Mouse (Mus musculus): ENCODE measurements around the gene Mlec. TPM values are rescaled to one million over a fixed set of nuclear protein-coding genes. Genes with fewer than 3 reads are reported as not detected.

The Mlec gene
- total and polyA plus RNA-seq, 3 experiments, result 156 to 167 TPM; not detected in 1

DNA sequence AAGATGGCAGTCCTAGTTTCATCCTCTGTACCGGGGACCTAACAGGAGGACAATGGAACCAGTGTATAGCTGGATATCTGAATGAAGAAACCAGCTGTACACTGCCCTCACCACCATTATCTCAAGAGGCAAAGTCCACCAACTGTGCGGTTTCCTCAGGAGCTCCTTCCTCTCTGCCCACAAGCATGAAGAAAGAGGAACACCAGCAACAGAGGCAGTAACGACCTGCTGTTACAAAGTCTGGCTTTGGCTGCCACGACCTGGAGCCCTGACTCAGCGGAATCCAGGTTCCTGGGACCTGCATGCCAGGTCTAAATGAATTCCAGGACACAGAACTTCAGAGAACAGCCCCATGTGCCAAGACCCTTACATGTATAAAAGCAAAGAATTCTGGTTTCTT lies 2.1 kb downstream of the Mlec start (continued):
- no peak for TF ChIP-seq POLR2AphosphoS2 (IDR thresholded peaks at IDR 0.05; ENCODE audit: low read length)
- TF ChIP-seq POLR2AphosphoS5 (IDR thresholded peaks at IDR 0.05; ENCODE audit: borderline replicate concordance, low read depth, low read length), result no peak
- no peak for TF ChIP-seq NELFE (IDR thresholded peaks at IDR 0.05; ENCODE audit: low read depth, low read length)
- peak in 1 of 2 experiments; percentile 64; a peak in 2 of 4 replicates for TF ChIP-seq POLR2A (IDR thresholded peaks at IDR 0.05; ENCODE audit: control insufficient read depth in 1 of 2, insufficient read depth in 1 of 2, low read depth in 1 of 2, low read length in 2 of 2, poor library complexity in 1 of 2)
- peak; percentile 64; the same call in 1 of the 2 replicates for TF ChIP-seq MXI1 (IDR thresholded peaks at IDR 0.05; ENCODE audit: low read depth, low read length)
- no peak for TF ChIP-seq SMC3 (IDR thresholded peaks at IDR 0.05; ENCODE audit: low read depth, low read length)
- TF ChIP-seq MAX (IDR thresholded peaks at IDR 0.05; ENCODE audit: low read length), result peak; percentile 57; the same call in 1 of the 2 replicates
- TF ChIP-seq KAT2A (conservative IDR thresholded peaks at IDR 0.05; ENCODE audit: low read depth, low read length), result no peak
- peak; percentile 85 to 88 for TF ChIP-seq EP300 (IDR thresholded peaks at IDR 0.05; ENCODE audit: low read depth in 1 of 2, low read length in 2 of 2)

- H3K79me2 ChIP-seq (ENCODE audit: control insufficient read depth, insufficient read depth, low read length, poor library complexity), result peaks cover 67% of the 10 kb centered on the region
- H3K9ac ChIP-seq (ENCODE audit: control insufficient read depth, low read depth, low read length, poor library complexity, severe bottlenecking), result peak overlapping the region; percentile 65
- TF ChIP-seq POLR2AphosphoS2 (IDR thresholded peaks at IDR 0.05; ENCODE audit: low read length), result no peak
- no peak for TF ChIP-seq JUND (IDR thresholded peaks at IDR 0.05; ENCODE audit: low read depth, low read length)
- peak; percentile 64; the same call in 1 of the 2 replicates for TF ChIP-seq MYC (IDR thresholded peaks at IDR 0.05; ENCODE audit: low read depth, low read length)
- TF ChIP-seq MAX (IDR thresholded peaks at IDR 0.05; ENCODE audit: low read length), result peak; percentile 49
- no peak for TF ChIP-seq NRF1 (IDR thresholded peaks at IDR 0.05; ENCODE audit: insufficient read depth, low read depth, low read length, poor library complexity, severe bottlenecking)
- TF ChIP-seq KAT2A (conservative IDR thresholded peaks at IDR 0.05; ENCODE audit: low read depth, low read length), result no peak
- no peak for TF ChIP-seq TCF12 (IDR thresholded peaks at IDR 0.05; ENCODE audit: low read depth, low read length)
- TF ChIP-seq ETS1 (IDR thresholded peaks at IDR 0.05; ENCODE audit: low read depth, low read length), result no peak
- TF ChIP-seq ZKSCAN1 (IDR thresholded peaks at IDR 0.05; ENCODE audit: low read depth, low read length), result no peak
- TF ChIP-seq BHLHE40 (IDR thresholded peaks at IDR 0.05; ENCODE audit: borderline replicate concordance, low read depth, low read length), result no peak
- TF ChIP-seq MXI1 (IDR thresholded peaks at IDR 0.05; ENCODE audit: low read depth, low read length), result 0 out of 2 replicates have a peak, but pooled peaks have one; percentile 35
- TF ChIP-seq MAZ (IDR thresholded peaks at IDR 0.05; ENCODE audit: low read depth, low read length), result no peak
- TF ChIP-seq USF2 (IDR thresholded peaks at IDR 0.05; ENCODE audit: borderline replicate concordance in 1 of 2, insufficient read depth in 1 of 2, low read depth in 1 of 2, low read length in 2 of 2), result no peak
- TF ChIP-seq CTCF (IDR thresholded peaks at IDR 0.05 in 2 of 3, conservative IDR thresholded peaks at IDR 0.05 in 1 of 3; ENCODE audit: control insufficient read depth in 1 of 3, insufficient read depth in 1 of 3, low read depth in 2 of 3, low read length in 3 of 3, poor library complexity in 1 of 3, severe bottlenecking in 1 of 3), result no peak
- no peak for TF ChIP-seq CHD1 (IDR thresholded peaks at IDR 0.05; ENCODE audit: low read depth, low read length)
- H3K27me3 ChIP-seq (ENCODE audit: control insufficient read depth in 1 of 2, insufficient read depth in 2 of 2, low read length in 2 of 2), result no peaks in the 10 kb centered on the region
- peaks cover 9 to 32% of the 10 kb centered on the region in 2 experiments for H3K36me3 ChIP-seq (ENCODE audit: control insufficient read depth in 1 of 2, insufficient read depth in 2 of 2, low read length in 2 of 2)
- peak; percentile 67 for DNase-seq (ENCODE audit: low read depth, low spot score)
- H3K4me1 ChIP-seq (ENCODE audit: control insufficient read depth in 1 of 2, insufficient read depth in 2 of 2, low read length in 2 of 2), result peaks cover 7 to 29% of the 10 kb centered on the region in 2 experiments
- H3K9me3 ChIP-seq (replicated peaks; ENCODE audit: insufficient read depth, low read length), result no peaks in the 10 kb centered on the region
- peak overlapping the region; percentile 38 to 45 for H3K4me3 ChIP-seq (ENCODE audit: control insufficient read depth in 1 of 2, insufficient read depth in 1 of 2, low read depth in 2 of 2, low read length in 2 of 2)
- peak overlapping the region; percentile 73 for H3K27ac ChIP-seq (ENCODE audit: control insufficient read depth, low read depth, low read length)
Measured at GRCm38 (mm10) chr5:115155156-115155631, 2.8 kb downstream of the Mlec start.
